17 mouse cellular contexts compared by ENCODE assay signal in genomic region chr3:35988031-35988430, GRCm38 (mm10).
"Had no signal": no experiment of that assay in that cellular context is flagged by ENCODE, and none has a peak within 500 bp of the region (broad histone marks: within the 10 kb centered on the region; RNA-seq: fewer than 3 reads in every experiment).

No protein-coding gene starts in this region.

- DNase-seq: retina, postnatal 1 day; right cerebral cortex, adult 18-20 months; right cerebral cortex, postnatal 14 days; right cerebral cortex, postnatal 25 days; right cerebral cortex, postnatal 4 days; spleen, adult 18-20 months; thymus, adult 18-20 months; thymus, adult 2 months; thymus, postnatal 14 days; thymus, postnatal 25 days; thymus, postnatal 36 days; thymus, postnatal 4 days had no signal

- H3K27ac ChIP-seq: neural tube, embryonic 12.5 days; neural tube, embryonic 13.5 days; neural tube, embryonic 15.5 days; stomach, embryonic 15.5 days; stomach, postnatal 0 days had no signal

- H3K9me3 ChIP-seq: neural tube, embryonic 12.5 days; neural tube, embryonic 13.5 days; neural tube, embryonic 15.5 days; stomach, embryonic 15.5 days had no signal

- H3K27me3 ChIP-seq: neural tube, embryonic 12.5 days; neural tube, embryonic 13.5 days; neural tube, embryonic 15.5 days; stomach, embryonic 15.5 days had no signal

- H3K4me3 ChIP-seq: neural tube, embryonic 12.5 days; neural tube, embryonic 13.5 days; neural tube, embryonic 15.5 days; stomach, embryonic 15.5 days had no signal

- H3K4me1 ChIP-seq: neural tube, embryonic 12.5 days; neural tube, embryonic 13.5 days; neural tube, embryonic 15.5 days; stomach, embryonic 15.5 days had no signal
